Mouse (Mus musculus) brain, adult 2 months (tissue): ENCODE measurements at regions not wholly inside any gene's neighbourhood (a gene's known extent, or its start where the extent isn't known, plus 50 kb on each side); places are given as distances from the start of the nearest gene placed in this dataset.
A peak's percentile ranks its signal among the peaks of the same experiment; 100 is the strongest.

ENCODE experiments used
- DNase-seq: peaks from one replicate; pipeline ENCODE4 v3.0.0; 2011; ENCODE audit warnings: low read depth, low spot score

DNA sequence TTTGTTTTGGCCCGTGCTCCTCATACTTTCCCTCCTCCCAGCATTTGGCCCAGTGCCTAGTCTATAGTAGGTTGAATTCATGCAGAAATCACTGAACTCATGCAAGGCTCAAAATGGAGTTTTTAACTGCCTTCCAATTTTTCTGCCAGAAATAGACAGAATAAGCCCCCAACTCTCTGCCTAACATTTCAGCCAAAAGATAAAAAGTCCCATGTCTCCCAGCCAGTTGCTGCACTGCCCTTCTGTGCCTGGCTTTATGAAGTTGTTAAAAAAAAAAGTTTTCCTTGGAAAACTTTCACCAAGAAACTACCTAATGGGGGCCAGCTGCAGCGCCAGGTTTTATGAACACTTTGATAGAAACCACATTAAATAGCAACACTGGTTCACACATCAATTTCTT is 222.0 kb downstream of the Zic3 start:
- DNase-seq: no peak

GRCm38 (mm10) chrX:58256043-58256442 is 233.5 kb downstream of the Zic3 start:
- peak; percentile 10 for DNase-seq

DNA sequence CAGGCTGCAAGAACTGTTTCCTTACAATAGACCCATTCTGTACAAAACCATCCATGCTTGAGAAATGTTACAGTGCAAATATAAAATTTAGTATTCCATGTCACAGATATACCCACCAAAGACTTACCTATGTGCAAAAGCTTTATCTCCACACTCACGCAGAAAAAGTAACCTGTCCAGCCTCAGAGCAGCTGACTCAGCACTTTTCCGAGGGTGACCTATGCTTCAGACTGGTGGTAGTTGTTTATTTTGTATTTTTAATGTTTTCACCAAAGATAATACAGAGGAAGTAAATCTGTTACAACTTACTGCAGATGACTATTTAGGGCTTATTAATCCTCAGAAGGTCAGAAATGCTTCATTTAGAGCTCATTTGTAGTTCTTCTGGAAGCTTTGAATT is 260.4 kb downstream of the Zic3 start:
- no peak for DNase-seq

DNA sequence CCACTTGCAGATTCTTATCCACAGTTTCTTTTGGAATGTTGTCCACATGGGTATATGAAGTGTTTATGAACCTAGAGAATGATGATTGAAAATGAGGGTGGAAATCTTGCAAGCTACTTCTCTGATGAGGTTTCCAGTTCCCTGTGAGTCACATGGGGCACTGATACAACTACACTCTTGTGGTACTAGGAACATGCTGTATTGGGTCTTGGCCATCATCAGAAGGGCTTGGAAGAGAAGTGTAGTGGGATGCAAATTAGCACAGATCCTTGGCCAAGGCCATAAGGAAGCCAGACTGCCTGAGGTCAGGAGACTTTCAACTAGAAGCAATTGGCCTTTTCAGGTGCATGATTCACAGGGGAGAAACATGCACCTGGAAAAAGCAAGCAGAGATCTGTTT is 300.3 kb downstream of the Zic3 start:
- no peak for DNase-seq

DNA sequence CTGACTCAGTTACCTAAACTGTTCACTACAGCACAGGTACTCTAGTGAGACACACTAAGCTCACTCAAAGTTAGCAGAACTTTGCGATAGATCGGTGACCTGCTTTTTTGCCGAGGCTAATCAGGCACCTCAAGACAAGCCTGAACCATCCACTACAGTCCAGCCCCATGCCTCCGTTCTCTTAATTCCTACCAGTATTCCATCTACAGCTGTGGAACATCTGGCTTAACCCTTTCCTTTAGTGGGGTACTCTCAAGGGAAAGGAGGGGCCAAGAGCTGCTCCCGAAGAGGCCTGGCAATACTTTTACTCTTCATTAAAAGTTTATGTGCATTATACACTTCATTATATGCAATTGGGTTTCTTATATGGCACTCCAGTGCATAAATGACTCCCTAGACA is 329.1 kb downstream of the Zic3 start:
- no peak for DNase-seq

GRCm38 (mm10) chrX:58377926-58378325 is 355.4 kb downstream of the Zic3 start:
- DNase-seq: peak; percentile 52
